Mouse (Mus musculus): ENCODE results near the gene Rpp25. TPM values are rescaled to one million over a fixed set of nuclear protein-coding genes. Genes with fewer than 3 reads are reported as not detected.

Rpp25 gene
- 24.2 and 24.8 TPM in 2 replicates for total RNA-seq (2014; rRNA removed)
- 26.5 and 34.5 TPM in 2 replicates for polyA plus RNA-seq (2015; fragmentation: Nextera tagmentation; extraction: Ambion mirVana)

DNA sequence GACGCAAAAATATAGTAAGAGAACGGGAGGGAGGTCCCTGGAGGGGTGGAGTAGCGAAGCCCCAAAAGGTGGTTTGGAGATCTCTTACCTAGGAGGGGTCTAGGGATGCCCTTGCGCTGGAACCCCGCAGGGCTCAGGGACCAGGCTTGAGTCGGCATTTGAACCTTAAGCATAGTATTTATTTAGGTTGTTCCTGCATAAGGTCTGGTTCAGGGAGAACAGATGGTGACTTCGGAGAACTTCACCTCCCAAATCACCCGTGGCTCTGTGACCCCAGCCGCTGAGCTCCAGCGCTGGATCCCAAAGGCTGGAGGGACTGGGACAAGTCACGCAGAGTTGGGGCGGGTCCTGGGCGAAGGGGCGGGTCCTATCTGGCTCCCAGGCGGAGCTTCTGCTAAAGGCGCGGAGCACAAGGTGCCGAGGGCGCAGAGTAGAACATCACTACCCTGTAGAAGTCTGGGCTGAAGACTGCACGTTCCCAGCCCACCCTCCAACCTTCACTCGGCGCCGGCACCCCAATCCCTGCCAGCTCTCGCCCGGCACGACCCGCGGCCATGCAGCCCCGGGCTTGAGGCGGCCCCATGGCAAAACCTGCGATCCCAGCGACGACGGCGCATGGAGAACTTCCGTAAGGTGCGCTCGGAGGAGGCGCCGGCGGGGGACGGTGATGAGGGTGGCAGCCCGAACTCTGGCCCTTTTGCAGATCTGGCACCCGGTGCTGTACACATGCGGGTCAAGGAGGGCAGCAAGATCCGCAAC is at the start of gene Rpp25:
Gene Rpp25, plus strand, starts transcription at position 405 of the 759 bp plus-strand sequence.
- peak within 1 kb of the TSS; percentile 62 for H3K27ac ChIP-seq (ENCODE audit: low read depth, low read length)
- 2% methylated on average over 46 of the region's 46 CpGs for WGBS
- H3K27me3 ChIP-seq (ENCODE audit: insufficient read depth, low read length), result peaks cover 15% of the 10 kb centered on the region; the same call in 1 of the 2 replicates
- H3K36me3 ChIP-seq (ENCODE audit: insufficient read depth, low read length), result no peaks in the 10 kb centered on the region
- no peak for TF ChIP-seq CTCF (IDR thresholded peaks at IDR 0.05)
- H3K4me2 ChIP-seq (ENCODE audit: low read depth, low read length, poor library complexity, severe bottlenecking), result peak within 1 kb of the TSS; percentile 87
- H3K4me1 ChIP-seq (ENCODE audit: insufficient read depth, low read length), result peaks cover 5% of the 10 kb centered on the region; the same call in 1 of the 2 replicates
- H3K9me3 ChIP-seq (ENCODE audit: low read length), result no peaks in the 10 kb centered on the region
- H3K9ac ChIP-seq (replicated peaks; ENCODE audit: low read length, poor library complexity, severe bottlenecking), result peak within 1 kb of the TSS; percentile 34
- peak within 1 kb of the TSS; percentile 47 for H3K4me3 ChIP-seq (ENCODE audit: low read depth, low read length)
- DNase-seq (ENCODE audit: low spot score) (no peak), ATAC-seq (ENCODE audit: low FRiP score) (peak; percentile 52; the same call in 1 of the 2 replicates)

DNA sequence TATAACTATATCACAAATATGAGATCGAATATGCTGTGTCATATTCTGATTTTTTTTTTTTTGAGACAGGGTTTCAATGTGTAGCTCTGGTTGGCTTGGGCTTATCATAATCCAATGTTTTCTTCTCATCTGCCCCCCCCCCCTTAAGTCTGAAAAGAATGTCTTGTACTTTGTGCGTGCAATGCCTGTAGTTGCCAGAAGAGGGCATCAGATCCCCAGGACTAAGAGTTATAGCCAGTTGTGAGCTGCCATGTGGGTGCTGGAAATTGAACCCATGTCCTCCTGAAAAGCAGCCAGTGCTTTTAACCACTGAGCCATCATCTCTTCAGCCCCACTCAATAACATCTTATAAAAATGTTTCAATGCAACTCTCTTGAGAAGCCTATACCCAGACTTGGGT is 44.1 kb upstream of the Rpp25 start:
- DNase-seq (ENCODE audit: low spot score) (no peak), ATAC-seq (ENCODE audit: low FRiP score) (no peak)
- no peaks in the 10 kb centered on the region for H3K9me3 ChIP-seq (ENCODE audit: low read length)
- 98% methylated on average over 2 of the region's 2 CpGs for WGBS
- H3K4me3 ChIP-seq (ENCODE audit: low read depth, low read length), result no peak overlapping the region
- H3K4me1 ChIP-seq (ENCODE audit: insufficient read depth, low read length), result no peaks in the 10 kb centered on the region
- H3K36me3 ChIP-seq (ENCODE audit: insufficient read depth, low read length), result peaks cover 3% of the 10 kb centered on the region; the same call in 1 of the 2 replicates
- H3K9ac ChIP-seq (replicated peaks; ENCODE audit: low read length, poor library complexity, severe bottlenecking), result no peak overlapping the region
- H3K4me2 ChIP-seq (ENCODE audit: low read depth, low read length, poor library complexity, severe bottlenecking), result no peak overlapping the region
- H3K27ac ChIP-seq (ENCODE audit: low read depth, low read length), result no peak overlapping the region
- H3K27me3 ChIP-seq (ENCODE audit: insufficient read depth, low read length), result no peaks in the 10 kb centered on the region
- TF ChIP-seq CTCF (IDR thresholded peaks at IDR 0.05), result peak; percentile 56

DNA sequence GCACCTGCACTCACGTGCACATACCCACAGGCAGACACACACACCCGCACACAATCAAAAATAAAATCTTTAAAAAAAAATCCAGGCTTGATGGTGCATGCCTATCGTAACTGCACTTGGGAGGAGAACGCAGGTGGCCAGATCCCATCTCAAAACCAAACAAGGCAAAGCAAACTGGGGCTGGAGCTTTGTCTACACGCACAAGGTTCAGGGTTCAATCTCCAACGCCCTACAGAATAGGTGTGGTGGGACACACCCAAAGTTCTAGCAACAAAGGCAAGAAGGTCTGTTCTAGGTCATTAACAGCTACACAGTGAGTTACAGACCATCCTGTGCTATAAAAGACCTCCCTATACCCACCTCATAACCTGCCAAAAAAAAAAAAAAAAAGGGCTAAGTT is 41.0 kb upstream of the Rpp25 start:
- WGBS, result 93% methylated on average over 6 of the region's 6 CpGs
- no peak for DNase-seq (ENCODE audit: low spot score)

DNA sequence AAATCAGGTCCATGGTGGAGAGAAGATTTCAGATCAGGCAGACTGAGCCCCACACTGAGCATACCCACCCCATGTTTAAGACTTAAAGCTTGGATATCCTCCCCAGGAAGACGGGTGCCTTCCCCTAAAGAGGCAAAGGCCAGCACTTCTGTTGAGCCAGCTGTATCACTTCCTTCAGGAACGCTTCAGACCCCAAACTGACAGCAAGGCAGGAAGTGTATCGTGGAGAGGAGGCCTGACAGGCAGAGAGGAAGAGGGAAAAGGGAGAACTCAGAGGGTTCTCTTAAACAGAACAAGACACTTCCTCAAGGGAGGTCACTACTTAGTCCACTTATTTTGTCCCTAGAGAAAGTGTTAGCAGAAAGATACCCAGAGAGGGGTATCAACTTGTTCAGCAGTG is 37.7 kb upstream of the Rpp25 start:
- 0 out of 2 replicates have a peak overlapping the region, but pooled peaks have one; percentile 13 for H3K9ac ChIP-seq (replicated peaks; ENCODE audit: low read length, poor library complexity, severe bottlenecking)
- no peak for DNase-seq (ENCODE audit: low spot score)
- 81% methylated on average over 3 of the region's 3 CpGs for WGBS

More for the DNA sequence above, 41.0 kb upstream of the Rpp25 start:
- Histone ChIP-seq H3K9me3 (ENCODE audit: low read length) (no peaks in the 10 kb centered on the region), H3K27ac (ENCODE audit: low read depth, low read length) (no peak overlapping the region), H3K4me3 (ENCODE audit: low read depth, low read length) (no peak overlapping the region), H3K4me1 (ENCODE audit: insufficient read depth, low read length) (peaks cover 13% of the 10 kb centered on the region), H3K27me3 (ENCODE audit: insufficient read depth, low read length) (no peaks in the 10 kb centered on the region), H3K4me2 (ENCODE audit: low read depth, low read length, poor library complexity, severe bottlenecking) (no peak overlapping the region), H3K9ac (replicated peaks; ENCODE audit: low read length, poor library complexity, severe bottlenecking) (no peak overlapping the region), H3K36me3 (ENCODE audit: insufficient read depth, low read length) (peaks cover 8% of the 10 kb centered on the region)
- ATAC-seq (ENCODE audit: low FRiP score), result no peak
- TF ChIP-seq CTCF (IDR thresholded peaks at IDR 0.05), result no peak

DNA sequence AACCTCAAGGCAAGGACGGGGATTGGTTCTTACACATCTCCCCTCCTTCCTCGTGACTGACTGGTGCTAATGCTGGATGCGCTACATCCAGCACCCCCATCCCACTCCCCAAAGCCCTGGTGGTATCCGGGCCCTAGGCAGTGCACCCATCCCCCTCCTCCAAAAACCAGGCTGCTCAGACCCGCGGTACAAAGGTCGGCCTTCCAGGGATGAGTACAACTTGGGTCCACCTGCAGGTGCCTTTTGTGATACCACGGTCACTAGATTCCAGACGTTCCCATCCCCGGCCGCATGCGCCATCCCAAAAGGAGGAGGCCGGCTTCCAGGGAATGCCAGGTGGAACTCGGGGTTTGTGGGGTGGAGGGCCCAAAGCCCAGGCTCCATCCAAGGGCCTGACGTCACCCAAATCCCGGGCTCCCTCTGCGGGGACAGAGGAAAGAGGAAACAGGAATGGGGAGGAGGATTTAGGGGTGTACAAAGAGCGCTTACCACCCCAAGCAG is 36.5 kb upstream of the Rpp25 start:
- DNase-seq (ENCODE audit: low spot score) (peak; percentile 65), ATAC-seq (ENCODE audit: low FRiP score) (peak; percentile 75)
- H3K27ac ChIP-seq (ENCODE audit: low read depth, low read length), result peak overlapping the region; percentile 83
- peak overlapping the region; percentile 98 for H3K9ac ChIP-seq (replicated peaks; ENCODE audit: low read length, poor library complexity, severe bottlenecking)
- peaks cover 13% of the 10 kb centered on the region for H3K4me1 ChIP-seq (ENCODE audit: insufficient read depth, low read length)
- H3K4me2 ChIP-seq (ENCODE audit: low read depth, low read length, poor library complexity, severe bottlenecking), result peak overlapping the region; percentile 87
- no peaks in the 10 kb centered on the region for H3K9me3 ChIP-seq (ENCODE audit: low read length)
- H3K36me3 ChIP-seq (ENCODE audit: insufficient read depth, low read length), result peaks cover 8% of the 10 kb centered on the region
- 0% methylated on average over 18 of the region's 18 CpGs for WGBS
- peak overlapping the region; percentile 87 for H3K4me3 ChIP-seq (ENCODE audit: low read depth, low read length)
- no peaks in the 10 kb centered on the region for H3K27me3 ChIP-seq (ENCODE audit: insufficient read depth, low read length)
- peak; percentile 10 for TF ChIP-seq CTCF (IDR thresholded peaks at IDR 0.05)

More for the DNA sequence above, 37.7 kb upstream of the Rpp25 start:
- H3K4me1 ChIP-seq (ENCODE audit: insufficient read depth, low read length), result peaks cover 13% of the 10 kb centered on the region
- H3K27ac ChIP-seq (ENCODE audit: low read depth, low read length), result no peak overlapping the region
- TF ChIP-seq CTCF (IDR thresholded peaks at IDR 0.05), result no peak
- no peaks in the 10 kb centered on the region for H3K9me3 ChIP-seq (ENCODE audit: low read length)
- H3K4me2 ChIP-seq (ENCODE audit: low read depth, low read length, poor library complexity, severe bottlenecking), result peak overlapping the region; percentile 87
- no peaks in the 10 kb centered on the region for H3K27me3 ChIP-seq (ENCODE audit: insufficient read depth, low read length)
- H3K36me3 ChIP-seq (ENCODE audit: insufficient read depth, low read length), result peaks cover 8% of the 10 kb centered on the region
- no peak for ATAC-seq (ENCODE audit: low FRiP score)
- H3K4me3 ChIP-seq (ENCODE audit: low read depth, low read length), result peak overlapping the region; percentile 87; the same call in 1 of the 2 replicates
